Mouse (Mus musculus) CD4-positive, CD25-positive, alpha-beta regulatory T cell, adult 4 months (primary cell): Measurements from ENCODE around the gene Fam227a. TPM values are rescaled to one million over a fixed set of nuclear protein-coding genes. Genes with fewer than 3 reads are reported as not detected.
"Not testable (repeated sequence)": the region's sequence is repeated elsewhere in the genome, so short reads cannot be mapped to it uniquely, and the experiment has no call there.

Experiments
- ATAC-seq: one replicate; pipeline ENCODE4 v1.8.0; 2017
- polyA plus RNA-seq, 2 experiments: library from polyadenylated mRNA; unstranded; fragments of 100-300 nt; shearing (Covaris generic); gene quantifications; one replicate each; pipeline ENCODE4 v1.2.1; 2017

Fam227a gene
- polyA plus RNA-seq, 2 experiments from 2014 or later, result 0.15 to 0.50 TPM

- no peak for ATAC-seq
Measured at GRCm38 (mm10) chr15:79683707-79684465, 25.1 kb upstream of the Fam227a start.

DNA sequence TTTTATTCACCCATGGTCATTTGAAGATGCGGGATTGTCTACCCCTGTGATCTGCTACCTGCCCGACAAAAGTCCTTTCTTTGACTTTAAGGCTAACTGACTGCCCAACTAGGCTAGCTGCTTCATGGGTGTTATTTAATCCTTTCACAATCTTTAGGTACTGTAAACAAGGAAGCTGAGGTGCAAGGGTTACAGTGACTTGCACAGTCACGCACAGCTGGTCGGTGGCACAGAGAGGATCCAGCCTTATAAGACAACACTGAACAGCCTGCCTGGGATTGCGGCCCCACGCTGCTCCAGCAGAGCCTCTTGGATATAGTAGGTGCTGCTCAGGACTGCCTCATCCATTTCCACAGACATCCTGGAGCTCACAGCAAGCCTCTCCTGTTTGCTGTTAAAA is 24.4 kb upstream of the Fam227a start:
- ATAC-seq, result no peak

DNA sequence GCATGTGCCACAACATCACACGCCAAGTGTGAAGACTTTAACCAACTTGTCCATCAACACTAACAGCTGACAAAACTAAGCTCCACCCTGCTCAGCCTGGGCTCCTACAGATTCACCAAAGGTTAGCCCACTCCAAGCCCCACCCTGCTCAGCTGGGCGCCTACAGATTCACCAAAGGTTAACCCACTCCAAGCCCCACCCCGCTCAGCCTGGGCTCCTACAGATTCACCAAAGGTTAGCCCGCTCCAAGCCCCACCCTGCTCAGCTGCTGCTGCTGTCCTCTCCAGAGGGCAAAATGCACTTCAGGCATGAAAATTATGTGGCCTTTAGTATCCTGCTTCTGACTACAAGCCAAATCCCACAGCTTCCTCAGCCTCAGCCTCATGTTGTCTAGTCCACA is 23.2 kb upstream of the Fam227a start:
- ATAC-seq, result no peak

DNA sequence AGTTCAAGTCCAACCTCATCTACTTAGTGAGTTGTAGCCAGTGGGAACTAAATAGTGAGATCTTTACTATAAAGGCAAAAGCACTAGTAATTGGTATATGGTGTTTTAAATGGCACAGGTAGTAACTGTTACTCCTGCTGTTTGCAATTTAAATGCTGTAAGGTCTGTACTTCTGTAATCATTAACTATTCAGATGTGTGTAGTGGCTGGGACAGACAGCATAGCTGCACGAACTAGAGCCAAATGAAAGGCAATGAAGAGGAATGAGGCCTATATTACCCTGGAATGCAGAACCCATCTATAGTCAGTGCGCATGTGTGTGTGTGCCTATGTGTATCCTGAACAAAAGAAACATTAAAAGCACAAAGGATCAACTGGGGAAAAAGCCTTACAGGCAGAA is 19.2 kb upstream of the Fam227a start:
- no peak for ATAC-seq

- ATAC-seq, result not testable (repeated sequence)
Measured at GRCm38 (mm10) chr15:79671828-79672348, 13.1 kb upstream of the Fam227a start.

GRCm38 (mm10) chr15:79670972-79671299 is 12.2 kb upstream of the Fam227a start:
- ATAC-seq, result no peak

DNA sequence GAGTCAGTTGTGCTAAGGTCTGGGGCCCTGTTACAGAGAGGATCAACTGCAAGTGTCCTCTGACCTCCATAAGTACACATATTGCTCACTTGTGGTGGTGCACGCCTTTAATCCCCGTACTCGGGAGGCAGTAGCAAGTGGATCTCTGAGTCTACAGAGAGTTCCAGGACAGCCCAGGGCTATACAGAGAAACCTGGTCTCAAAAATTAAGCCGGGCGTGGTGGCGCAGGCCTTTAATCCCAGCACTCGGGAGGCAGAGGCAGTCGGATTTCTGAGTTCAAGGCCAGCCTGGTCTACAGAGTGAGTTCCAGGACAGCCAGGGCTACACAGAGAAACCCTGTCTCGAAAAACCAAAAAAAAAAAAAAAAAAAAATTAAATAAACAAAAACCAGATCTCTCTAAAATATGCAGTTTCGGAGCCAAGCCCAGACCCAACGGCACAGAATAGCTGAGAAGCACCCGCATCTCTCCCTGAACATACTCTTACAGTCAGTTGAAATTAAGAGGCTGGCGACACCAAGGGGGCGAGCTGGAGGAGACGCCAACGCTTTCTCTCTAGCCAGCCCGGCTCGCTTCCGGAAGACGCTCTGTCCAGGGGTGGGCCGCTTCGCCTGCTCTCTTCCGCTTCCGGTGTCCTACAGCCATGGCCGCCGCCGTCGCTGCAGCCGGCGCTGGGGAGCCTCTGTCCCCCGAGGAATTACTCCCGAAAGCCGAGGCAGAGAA is 11.7 kb upstream of the Fam227a start, which contains the start of gene Tomm22:
Gene Tomm22 (plus strand): TSS at position 613 of the 723 bp plus-strand sequence.
- peak; percentile 97 for ATAC-seq

DNA sequence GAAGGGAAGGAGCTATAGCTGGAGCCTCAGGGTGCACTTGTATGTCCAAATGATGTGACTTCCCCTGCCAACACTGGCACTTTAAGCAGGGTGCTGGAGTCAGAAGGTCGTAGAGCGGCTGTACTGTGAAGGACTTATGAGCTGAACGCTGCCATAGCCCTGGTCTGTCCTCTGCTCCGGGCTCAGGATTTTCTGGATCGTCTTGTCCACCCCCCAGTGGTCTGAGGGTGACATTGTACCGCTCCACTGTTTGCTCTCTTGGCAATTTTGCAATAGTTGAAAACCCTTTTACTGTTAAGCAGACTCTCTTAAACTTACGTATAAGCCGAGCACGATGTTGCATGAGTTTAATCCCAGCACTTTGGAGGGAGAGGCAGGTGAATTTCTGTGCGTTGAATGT is 10.4 kb upstream of the Fam227a start:
- no peak for ATAC-seq

DNA sequence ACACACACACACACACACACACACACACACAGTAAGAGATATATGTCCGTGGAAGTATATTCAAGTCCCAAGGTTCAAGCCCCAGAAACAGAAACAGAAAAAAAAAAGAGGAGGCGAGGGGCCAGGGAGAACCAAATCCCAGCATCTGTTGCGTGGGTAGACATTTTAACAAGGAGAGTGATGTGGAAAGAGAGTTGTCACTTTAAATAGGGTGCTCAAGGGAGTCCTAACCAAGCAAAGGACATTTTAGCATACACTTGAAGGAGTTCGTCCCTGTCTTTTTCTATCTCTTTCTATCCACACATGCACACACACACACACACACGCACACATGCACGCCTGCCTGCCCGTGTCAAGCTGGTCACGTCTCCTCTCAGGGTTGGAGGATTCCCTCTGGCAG is 5.9 kb upstream of the Fam227a start:
- ATAC-seq, result no peak

- no peak for ATAC-seq
Measured at GRCm38 (mm10) chr15:79661852-79662251, 3.1 kb upstream of the Fam227a start.

- peak; percentile 60 for ATAC-seq
Measured at GRCm38 (mm10) chr15:79657837-79658530, 772 bp downstream of the Fam227a start.

DNA sequence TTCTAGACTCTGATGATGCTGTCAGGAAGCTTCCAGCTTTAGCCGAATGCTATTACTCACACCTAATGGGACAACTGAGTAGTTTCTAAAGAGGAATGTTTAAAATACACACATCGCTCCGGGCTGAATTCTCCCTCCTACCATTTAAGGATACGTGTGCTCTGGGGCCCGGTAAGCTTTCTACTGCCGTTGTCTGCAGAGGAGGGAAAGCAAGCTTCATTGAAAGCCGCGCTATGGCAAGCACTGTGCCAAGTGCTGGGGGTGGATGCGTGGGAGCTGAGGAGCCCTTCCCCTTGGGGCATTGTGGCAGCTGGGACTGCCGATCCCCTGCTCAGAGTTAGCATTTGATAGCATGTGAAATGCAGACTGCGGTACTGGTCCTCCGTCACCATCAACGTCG is 2.3 kb downstream of the Fam227a start:
- ATAC-seq, result no peak

DNA sequence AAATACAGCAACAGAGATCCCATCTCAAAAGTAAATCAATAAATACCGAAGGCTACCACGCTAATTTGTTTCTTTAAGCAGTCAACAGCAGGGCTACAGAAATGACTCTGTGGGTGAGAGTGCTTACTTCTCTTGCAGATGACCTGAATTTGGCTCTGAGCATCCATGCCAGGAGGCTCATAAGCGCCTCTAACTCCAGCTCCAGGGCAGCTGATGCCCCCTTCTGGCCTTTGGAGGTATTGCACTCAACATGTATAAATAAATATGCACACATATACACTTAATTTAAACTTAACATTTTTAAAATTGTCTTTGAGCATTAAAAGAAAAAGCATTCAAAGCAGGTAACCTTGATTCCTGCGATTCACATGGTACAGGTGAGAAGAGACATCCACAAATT is 7.3 kb downstream of the Fam227a start:
- ATAC-seq, result no peak

- ATAC-seq, result no peak
Measured at GRCm38 (mm10) chr15:79650569-79650968, 8.2 kb downstream of the Fam227a start.

DNA sequence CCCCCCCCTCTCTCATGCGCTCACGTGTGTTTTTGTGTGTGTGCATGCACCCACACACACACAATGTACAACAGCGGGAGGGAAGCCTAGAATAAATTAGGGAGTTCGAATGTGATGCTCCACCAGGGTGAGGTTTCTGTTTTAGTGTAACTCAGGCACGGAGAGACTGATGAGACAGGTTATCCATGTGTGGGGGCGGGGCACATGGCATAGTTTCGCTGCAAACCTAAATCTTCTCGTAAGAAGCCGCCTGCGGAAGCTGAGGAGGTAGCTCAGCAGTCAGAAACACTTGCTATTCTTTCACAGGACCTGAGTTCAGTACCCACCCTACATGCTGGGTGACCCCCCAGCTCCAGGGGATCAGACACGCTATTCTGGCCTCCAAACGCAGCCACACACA is 10.6 kb downstream of the Fam227a start:
- ATAC-seq, result no peak

- ATAC-seq, result no peak
Measured at GRCm38 (mm10) chr15:79645483-79645882, 13.3 kb downstream of the Fam227a start.

GRCm38 (mm10) chr15:79641135-79641817 is 17.5 kb downstream of the Fam227a start:
- no peak for ATAC-seq

- no peak for ATAC-seq
Measured at GRCm38 (mm10) chr15:79630471-79630870, 28.3 kb downstream of the Fam227a start.

DNA sequence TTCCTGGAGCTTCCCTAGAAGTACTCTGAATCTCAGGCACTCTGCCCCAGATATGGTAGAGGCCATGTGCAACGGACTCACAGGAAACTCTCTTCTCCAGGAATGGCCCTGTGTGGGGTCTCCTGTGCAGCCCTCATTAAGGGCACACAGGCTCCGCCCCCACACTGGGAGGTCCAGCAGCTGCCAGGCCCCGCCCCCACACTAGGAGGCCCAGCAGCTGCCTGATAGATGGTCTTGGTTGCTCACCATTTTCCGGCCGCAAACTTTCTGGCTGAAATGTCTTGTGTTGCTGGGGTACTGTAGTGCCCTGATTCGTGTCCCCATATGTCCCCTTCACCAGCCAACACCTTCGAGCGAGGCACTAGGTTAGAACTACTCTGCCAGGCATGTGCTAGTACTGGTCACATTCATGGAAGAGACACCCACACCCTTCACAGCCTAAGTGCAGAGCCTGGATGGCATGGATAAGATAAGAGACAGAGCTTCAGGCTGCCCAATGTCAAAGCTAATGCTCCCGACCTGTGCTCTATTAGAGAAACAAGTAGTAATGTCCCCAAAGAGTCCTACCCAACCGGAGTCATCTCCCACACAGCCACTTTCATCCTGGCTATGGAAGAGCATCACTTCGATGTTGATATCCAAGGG is 38.9 kb downstream of the Fam227a start:
- ATAC-seq, result no peak

GRCm38 (mm10) chr15:79618456-79618855 is 40.3 kb downstream of the Fam227a start:
- no peak for ATAC-seq

DNA sequence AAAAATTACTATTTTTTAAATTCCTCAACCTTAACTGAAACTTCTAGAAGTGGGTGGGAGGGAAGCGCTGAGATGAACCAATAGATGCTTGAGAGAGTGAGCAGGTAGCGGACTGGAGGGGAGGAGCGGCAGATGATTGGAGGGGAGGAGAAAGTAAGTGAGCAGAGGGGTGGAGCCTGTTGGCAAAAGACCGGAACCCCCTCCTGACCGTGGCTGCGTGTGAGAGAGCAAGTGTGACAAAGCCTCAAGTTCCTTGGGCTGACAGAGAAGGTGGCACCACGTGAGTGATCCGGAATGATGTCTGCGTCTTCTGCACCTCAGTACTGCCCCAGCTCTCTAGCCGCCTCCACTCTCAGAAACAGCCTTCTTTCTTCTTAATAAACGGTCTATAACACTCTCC is 41.6 kb downstream of the Fam227a start:
- ATAC-seq, result no peak

- no peak for ATAC-seq
Measured at GRCm38 (mm10) chr15:79616729-79617128, 42.0 kb downstream of the Fam227a start.
